8 mouse cellular contexts compared by ENCODE assay signal in the genomic region with DNA sequence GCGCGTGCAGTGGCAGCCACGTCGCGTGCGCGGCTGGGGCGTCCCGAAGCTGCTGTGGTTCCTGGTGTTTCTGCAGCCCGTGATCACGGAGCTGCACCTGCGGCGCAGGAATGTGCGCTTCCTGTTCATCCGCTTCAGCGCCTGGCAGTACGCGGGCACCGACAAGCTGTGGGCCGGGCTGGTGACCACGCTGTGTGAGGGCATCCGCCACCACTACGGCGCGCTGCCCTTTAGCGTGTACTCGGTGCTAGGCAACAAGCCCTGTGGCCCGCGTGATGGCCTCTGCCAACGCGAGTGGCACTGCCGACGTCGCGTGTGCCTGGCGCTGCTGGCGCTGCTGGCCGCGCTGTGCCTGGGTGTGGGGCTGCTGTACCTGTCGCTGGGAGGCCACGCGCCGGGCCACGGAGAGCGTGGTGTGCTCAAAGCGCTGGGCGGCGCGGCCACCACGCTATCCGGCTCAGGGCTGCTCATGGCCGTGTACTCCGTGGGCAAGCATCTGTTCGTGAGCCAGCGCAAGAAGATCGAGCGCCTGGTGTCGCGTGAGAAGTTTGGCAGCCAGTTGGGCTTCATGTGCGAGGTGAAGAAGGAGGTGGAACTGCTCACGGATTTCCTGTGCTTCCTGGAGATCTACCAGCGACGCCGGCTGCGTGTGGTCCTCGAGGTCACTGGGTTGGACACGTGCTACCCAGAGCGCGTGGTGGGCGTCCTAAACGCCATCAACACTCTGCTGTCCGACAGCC. TPM values are rescaled to one million over a fixed set of nuclear protein-coding genes. Genes with fewer than 3 reads are reported as not detected.
DNase-seq lines count a peak whose midpoint lies in the region; ATAC-seq and TF ChIP-seq lines count a peak whose summit lies in the region.

No protein-coding gene starts in this region.

- no peak overlapping the region for H3K27ac ChIP-seq in layer of hippocampus, adult 2 months
- H3K27ac ChIP-seq in forebrain, postnatal 0 days (ENCODE audit: low read depth, low read length), result no peak overlapping the region
- no peak overlapping the region for H3K27ac ChIP-seq in liver, postnatal 0 days (ENCODE audit: low read depth)

- TF ChIP-seq CTCF in layer of hippocampus, adult 2 months (conservative IDR thresholded peaks at IDR 0.05), result no peak
- TF ChIP-seq CTCF in forebrain, postnatal 0 days (IDR thresholded peaks at IDR 0.05; ENCODE audit: low read depth), result no peak
- no peak for TF ChIP-seq CTCF in liver, postnatal 0 days (IDR thresholded peaks at IDR 0.05; ENCODE audit: low read depth)

- no peak for DNase-seq in layer of hippocampus, adult 2 months (ENCODE audit: low spot score in 2 of 2)
- no peak for DNase-seq in layer of hippocampus, adult 9-11 months
- peak; percentile 62 for DNase-seq in forebrain, postnatal 0 days
- DNase-seq in liver, postnatal 0 days, result no peak
- DNase-seq in urinary bladder, postnatal 25 days (ENCODE audit: low spot score), result no peak
- no peak for DNase-seq in layer of hippocampus, postnatal 25 days (ENCODE audit: extremely low spot score in 1 of 2, low spot score in 1 of 2)
- DNase-seq in cerebellum, adult 9-10 months, result no peak

- peaks cover 22% of the 10 kb centered on the region for H3K4me1 ChIP-seq in forebrain, postnatal 0 days (ENCODE audit: insufficient read depth)
- peaks cover 14% of the 10 kb centered on the region for H3K4me1 ChIP-seq in liver, postnatal 0 days (ENCODE audit: insufficient read depth)

- peak overlapping the region; percentile 62; the same call in 1 of the 2 replicates for H3K9ac ChIP-seq in forebrain, postnatal 0 days
- H3K9ac ChIP-seq in liver, postnatal 0 days (replicated peaks), result no peak overlapping the region

- peak overlapping the region; percentile 47 for H3K4me3 ChIP-seq in layer of hippocampus, adult 2 months
- H3K4me3 ChIP-seq in forebrain, postnatal 0 days (ENCODE audit: low read depth, low read length), result peak overlapping the region; percentile 37
- peak overlapping the region; percentile 37 for H3K4me3 ChIP-seq in liver, postnatal 0 days (ENCODE audit: low read depth, low read length)

- TF ChIP-seq EP300 in liver, postnatal 0 days (IDR thresholded peaks at IDR 0.05; ENCODE audit: low read depth), result no peak

- peak overlapping the region; percentile 77 for H3K4me2 ChIP-seq in forebrain, postnatal 0 days (ENCODE audit: low read depth)
- H3K4me2 ChIP-seq in liver, postnatal 0 days (ENCODE audit: low read depth, low read length), result peak overlapping the region; percentile 62

- H3K27me3 ChIP-seq in forebrain, postnatal 0 days (ENCODE audit: insufficient read depth, low read length), result peaks cover 46% of the 10 kb centered on the region
- H3K27me3 ChIP-seq in liver, postnatal 0 days (ENCODE audit: insufficient read depth, low read length), result peaks cover 75% of the 10 kb centered on the region

- H3K9me3 ChIP-seq in forebrain, postnatal 0 days (ENCODE audit: low read length), result no peaks in the 10 kb centered on the region
- no peaks in the 10 kb centered on the region for H3K9me3 ChIP-seq in liver, postnatal 0 days (ENCODE audit: low read length)

- peak; percentile 20 for ATAC-seq in common myeloid progenitor, adult 5-6 weeks (replicated peaks; ENCODE audit: low read depth, poor library complexity, severe bottlenecking)
- peak; percentile 36 for ATAC-seq in forebrain, postnatal 0 days
- no peak for ATAC-seq in liver, postnatal 0 days

- 12% methylated on average over 72 of the region's 72 CpGs for WGBS in forebrain, postnatal 0 days
- 10% methylated on average over 72 of the region's 72 CpGs for WGBS in liver, postnatal 0 days (ENCODE audit: insufficient replicate concordance)

- H3K36me3 ChIP-seq in forebrain, postnatal 0 days (ENCODE audit: insufficient read depth), result no peaks in the 10 kb centered on the region
- no peaks in the 10 kb centered on the region for H3K36me3 ChIP-seq in liver, postnatal 0 days (replicated peaks; ENCODE audit: insufficient read depth, low read length)

RNA-seq across cellular contexts. Expression of a gene that starts 5.5 kb away (rescaled TPM):
- under 1 TPM; 0.38 to 0.71 TPM for total RNA-seq in layer of hippocampus, adult 2 months (2021)
- 0.27 and 0.68 TPM in 2 replicates for total RNA-seq in common myeloid progenitor, adult 5-6 weeks (2017)
- 2.0 and 3.4 TPM in 2 replicates for total RNA-seq in forebrain, postnatal 0 days (2014; rRNA removed)
- 1.1 and 2.3 TPM in 2 replicates for polyA plus RNA-seq in forebrain, postnatal 0 days (2015; fragmentation: Nextera tagmentation; extraction: Ambion mirVana)
- polyA plus RNA-seq in liver, postnatal 0 days (2015; fragmentation: Nextera tagmentation; extraction: Ambion mirVana), result not detected in 2 replicates
- under 1 TPM; 0.49 to 0.66 TPM for total RNA-seq in layer of hippocampus, postnatal 25 days (2021)

RNA-seq across cellular contexts. Expression of a gene that starts 15.0 kb away (rescaled TPM):
- total RNA-seq in layer of hippocampus, adult 2 months (2021), result 10 to 100 TPM; 17.2 to 20.7 TPM
- total RNA-seq in common myeloid progenitor, adult 5-6 weeks (2017), result 33.6 and 43.7 TPM in 2 replicates
- total RNA-seq in forebrain, postnatal 0 days (2014; rRNA removed), result 28.5 and 28.8 TPM in 2 replicates
- 38.7 and 38.8 TPM in 2 replicates for polyA plus RNA-seq in forebrain, postnatal 0 days (2015; fragmentation: Nextera tagmentation; extraction: Ambion mirVana)
- polyA plus RNA-seq in liver, postnatal 0 days (2015; fragmentation: Nextera tagmentation; extraction: Ambion mirVana), result 51.6 and 52.5 TPM in 2 replicates
- total RNA-seq in layer of hippocampus, postnatal 25 days (2021), result 10 to 100 TPM; 20.1 to 21.1 TPM

RNA-seq across cellular contexts. Expression of a gene that starts 15.0 kb away (rescaled TPM):
- total RNA-seq in layer of hippocampus, adult 2 months (2021), result 1 to 10 TPM; 6.0 to 6.9 TPM
- 2.6 and 2.8 TPM in 2 replicates for total RNA-seq in common myeloid progenitor, adult 5-6 weeks (2017)
- 17.3 and 17.8 TPM in 2 replicates for total RNA-seq in forebrain, postnatal 0 days (2014; rRNA removed)
- polyA plus RNA-seq in forebrain, postnatal 0 days (2015; fragmentation: Nextera tagmentation; extraction: Ambion mirVana), result 4.5 and 5.1 TPM in 2 replicates
- polyA plus RNA-seq in liver, postnatal 0 days (2015; fragmentation: Nextera tagmentation; extraction: Ambion mirVana), result 0.94 and 1.1 TPM in 2 replicates
- total RNA-seq in layer of hippocampus, postnatal 25 days (2021), result 1 to 10 TPM; 6.0 to 7.1 TPM

RNA-seq across cellular contexts. Expression of a gene that starts 39.7 kb away (rescaled TPM):
- 100 to 1,000 TPM; 116 to 118 TPM for total RNA-seq in layer of hippocampus, adult 2 months (2021)
- total RNA-seq in common myeloid progenitor, adult 5-6 weeks (2017), result 10.5 and 14.9 TPM in 2 replicates
- 86.4 and 87.8 TPM in 2 replicates for total RNA-seq in forebrain, postnatal 0 days (2014; rRNA removed)
- 23.4 and 27.2 TPM in 2 replicates for polyA plus RNA-seq in forebrain, postnatal 0 days (2015; fragmentation: Nextera tagmentation; extraction: Ambion mirVana)
- 8.1 and 8.3 TPM in 2 replicates for polyA plus RNA-seq in liver, postnatal 0 days (2015; fragmentation: Nextera tagmentation; extraction: Ambion mirVana)
- total RNA-seq in layer of hippocampus, postnatal 25 days (2021), result 100 to 1,000 TPM; 103 to 112 TPM

RNA-seq across cellular contexts. Expression of a gene that starts 53.9 kb away (rescaled TPM):
- total RNA-seq in layer of hippocampus, adult 2 months (2021), result under 1 TPM; 0.81 to 0.95 TPM
- 2.6 and 6.3 TPM in 2 replicates for total RNA-seq in common myeloid progenitor, adult 5-6 weeks (2017)
- 0.31 and 1.2 TPM in 2 replicates for total RNA-seq in forebrain, postnatal 0 days (2014; rRNA removed)
- polyA plus RNA-seq in forebrain, postnatal 0 days (2015; fragmentation: Nextera tagmentation; extraction: Ambion mirVana), result 0.09 and 0.16 TPM in 2 replicates
- 0.89 and 1.2 TPM in 2 replicates for polyA plus RNA-seq in liver, postnatal 0 days (2015; fragmentation: Nextera tagmentation; extraction: Ambion mirVana)
- total RNA-seq in layer of hippocampus, postnatal 25 days (2021), result 1 to 10 TPM in 1 of 2 experiments, under 1 TPM in 1; 0.30 to 1.0 TPM
